Mouse (Mus musculus) hindbrain, embryonic 16.5 days (tissue): Measurements from ENCODE around the gene Bsn. TPM values are rescaled to one million over a fixed set of nuclear protein-coding genes. Genes with fewer than 3 reads are reported as not detected.

Source experiments
- ATAC-seq: fragments of 200-750 bp; cut with Nextera tagmentation; 2 replicates; pipeline ENCODE4 v1.8.0; 2017; ENCODE audit warnings: moderate TSS enrichment, moderate library complexity
- H3K27ac ChIP-seq: fragments of 300-500 bp; sonication (generic); 2 replicates; pipeline ENCODE4 v1.5.1; 2014; ENCODE audit warnings: low read depth, mild to moderate bottlenecking, control low read depth, low read length, moderate library complexity
- H3K27me3 ChIP-seq: fragments of 300-500 bp; sonication (generic); replicated peaks from 2 replicates; pipeline ENCODE4 v1.6.1; 2014; ENCODE audit warnings: low read length; ENCODE audit not compliant: control insufficient read depth, insufficient read depth
- H3K36me3 ChIP-seq: fragments of 300-500 bp; sonication (generic); 2 replicates; pipeline ENCODE4 v1.6.1; 2014; ENCODE audit warnings: mild to moderate bottlenecking, low read length, moderate library complexity, mixed read lengths; ENCODE audit not compliant: control insufficient read depth, insufficient read depth
- H3K4me1 ChIP-seq: fragments of 300-500 bp; sonication (generic); 2 replicates; pipeline ENCODE4 v1.6.1; 2014; ENCODE audit warnings: low read depth, low read length; ENCODE audit not compliant: control insufficient read depth, insufficient read depth
- H3K4me2 ChIP-seq: fragments of 300-500 bp; sonication (generic); 2 replicates; pipeline ENCODE4 v1.6.1; 2014; ENCODE audit warnings: mild to moderate bottlenecking, low read length, control low read depth, moderate library complexity
- H3K4me3 ChIP-seq: fragments of 300-500 bp; sonication (generic); 2 replicates; pipeline ENCODE4 v1.5.1; 2014; ENCODE audit warnings: mild to moderate bottlenecking, low read length, control low read depth, moderate library complexity
- H3K9ac ChIP-seq: fragments of 300-500 bp; sonication (generic); 2 replicates; pipeline ENCODE4 v1.6.1; 2014; ENCODE audit warnings: low read depth, mild to moderate bottlenecking, control low read depth, low read length, moderate library complexity
- H3K9me3 ChIP-seq: fragments of 300-500 bp; sonication (generic); 2 replicates; pipeline ENCODE4 v1.6.1; 2014; ENCODE audit warnings: mild to moderate bottlenecking, low read length, moderate library complexity; ENCODE audit not compliant: control insufficient read depth
- WGBS: fragments of 180-500 bp; shearing (Covaris S2); extraction: QIAGEN DNeasy Blood & Tissue Kit; methylation state at CpG from one replicate; pipeline ENCODE4 v1.1.7; 2014; 5-methylcytosine and 5-hydroxymethylcytosine counted together
- microRNA-seq: library from miRNA; unstranded; fragments of <30 nt; microRNA quantifications from one replicate; pipeline ENCODE4, GENCODE M21; 2017
- polyA plus RNA-seq: library from polyadenylated mRNA; unstranded; fragments of >200 nt; fragmentation: Nextera tagmentation; extraction: Ambion mirVana; gene quantifications from 2 replicates; pipeline ENCODE4 v1.2.1, GENCODE M21; 2015

Gene Bsn
- polyA plus RNA-seq, 1 experiment from 2014 or later = 9.5 TPM

- peak overlapping the region; percentile 91 for H3K4me2 ChIP-seq
- peak overlapping the region; percentile 72 for H3K4me3 ChIP-seq
- no peaks in the 10 kb centered on the region for H3K9me3 ChIP-seq
- peak overlapping the region; percentile 70; the same call in 1 of the 2 replicates for H3K27ac ChIP-seq
- 54% methylated on average over 17 of the region's 17 CpGs for WGBS
- peaks cover 17% of the 10 kb centered on the region for H3K4me1 ChIP-seq
- peaks cover 28% of the 10 kb centered on the region for H3K36me3 ChIP-seq
- no peak for ATAC-seq
- no peak overlapping the region; the same call in 1 of the 2 replicates for H3K9ac ChIP-seq
- H3K27me3 ChIP-seq = no peaks in the 10 kb centered on the region
These were observed 142.3 kb downstream of the Bsn start for GRCm38 (mm10) chr9:108047601-108048565.

GRCm38 (mm10) chr9:108046582-108046981 lies 143.6 kb downstream of the Bsn start:
- 91% methylated on average over 4 of the region's 4 CpGs for WGBS
- Histone ChIP-seq H3K4me3 (no peak overlapping the region), H3K4me1 (peaks cover 15% of the 10 kb centered on the region), H3K9me3 (no peaks in the 10 kb centered on the region), H3K27ac (no peak overlapping the region), H3K27me3 (no peaks in the 10 kb centered on the region), H3K4me2 (no peak overlapping the region), H3K9ac (no peak overlapping the region), H3K36me3 (peaks cover 36% of the 10 kb centered on the region)
- ATAC-seq = no peak

Small RNA genes within 50 kb of the gene (microRNA-seq; reads per million reads assigned to microRNA genes)
- not detected for gene Gm47303
- gene Mir7088 = not detected

Other genes starting within 250 kb of the Bsn start
- 10.0 and 10.8 TPM in 2 replicates for gene Traip, start 240.2 kb downstream of the Bsn start, polyA plus RNA-seq
- 8.8 and 9.6 TPM in 2 replicates for gene Uba7, start 214.9 kb downstream of the Bsn start, polyA plus RNA-seq
- gene Gm20661, start 207.3 kb downstream of the Bsn start, polyA plus RNA-seq = 0.58 and 0.89 TPM in 2 replicates
- 18.1 and 18.7 TPM in 2 replicates for gene Inka1, start 204.5 kb downstream of the Bsn start, polyA plus RNA-seq
- gene Cdhr4, start 197.9 kb downstream of the Bsn start, polyA plus RNA-seq = 2.4 and 3.3 TPM in 2 replicates
- 0.34 and 1.5 TPM in 2 replicates for gene Gm20662, start 194.0 kb downstream of the Bsn start, polyA plus RNA-seq
- 96.0 and 111 TPM in 2 replicates for gene Ip6k1, start 187.9 kb downstream of the Bsn start, polyA plus RNA-seq
- gene Gmppb, start 141.1 kb downstream of the Bsn start, polyA plus RNA-seq = 25.1 and 25.7 TPM in 2 replicates
- 2.1 and 2.4 TPM in 2 replicates for gene Amigo3, start 137.2 kb downstream of the Bsn start, polyA plus RNA-seq
- not detected in 2 replicates for gene Mst1, start 109.9 kb downstream of the Bsn start, polyA plus RNA-seq
- gene Rnf123, start 107.0 kb downstream of the Bsn start, polyA plus RNA-seq = 47.6 and 53.9 TPM in 2 replicates
- gene Apeh, start 95.8 kb downstream of the Bsn start, polyA plus RNA-seq = 58.6 and 60.9 TPM in 2 replicates
- 75.4 and 90.0 TPM in 2 replicates for gene Dag1, start 73.6 kb upstream of the Bsn start, polyA plus RNA-seq
- 142 and 145 TPM in 2 replicates for gene Nicn1, start 100.0 kb upstream of the Bsn start, polyA plus RNA-seq
- gene Amt, start 106.5 kb upstream of the Bsn start, polyA plus RNA-seq = 23.3 and 26.3 TPM in 2 replicates
- 278 TPM in 2 replicates for gene Rhoa, start 115.7 kb upstream of the Bsn start, polyA plus RNA-seq
- gene Tcta, start 115.8 kb upstream of the Bsn start, polyA plus RNA-seq = 51.6 and 57.2 TPM in 2 replicates
- gene Gpx1, start 148.5 kb upstream of the Bsn start, polyA plus RNA-seq = 451 and 453 TPM in 2 replicates
- 116 and 127 TPM in 2 replicates for gene Usp4, start 157.5 kb upstream of the Bsn start, polyA plus RNA-seq
- gene 1700102P08Rik, start 202.4 kb upstream of the Bsn start, polyA plus RNA-seq = 1.5 and 2.7 TPM in 2 replicates
- gene Ccdc36, start 238.1 kb upstream of the Bsn start, polyA plus RNA-seq = 1.6 and 1.7 TPM in 2 replicates
- gene BC048562, start 246.1 kb upstream of the Bsn start, polyA plus RNA-seq = not detected in 2 replicates